Mouse (Mus musculus) right cerebral cortex, postnatal 25 days (tissue): ENCODE measurements at regions not wholly inside any gene's neighbourhood (a gene's known extent, or its start where the extent isn't known, plus 50 kb on each side); places are given as distances from the start of the nearest gene placed in this dataset.
"Not testable (repeated sequence)": the region's sequence is repeated elsewhere in the genome, so short reads cannot be mapped to it uniquely, and the experiment has no call there.

Experiments
- DNase-seq: peaks from one replicate; pipeline ENCODE4 v3.0.0; 2022

DNA sequence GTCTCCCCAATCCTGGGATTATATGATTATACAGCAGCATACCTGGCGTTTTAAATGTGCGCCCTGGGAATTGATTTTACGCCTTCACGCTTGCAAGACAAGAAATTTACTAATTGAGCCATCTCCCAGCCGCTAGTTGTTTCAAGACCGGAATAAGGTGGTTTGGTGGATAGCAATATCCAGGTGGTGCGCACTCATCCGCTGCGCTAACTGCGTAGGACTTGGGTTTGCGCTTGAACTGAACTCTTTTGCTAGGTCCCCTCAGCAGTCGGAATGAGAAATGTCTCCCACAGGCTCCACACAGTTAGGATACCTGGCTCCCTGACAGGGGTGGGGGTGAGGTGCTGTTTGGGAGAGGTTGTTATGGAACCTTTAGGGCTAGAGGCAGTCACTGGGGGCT lies 136.4 kb upstream of the Rybp start:
- no peak for DNase-seq

DNA sequence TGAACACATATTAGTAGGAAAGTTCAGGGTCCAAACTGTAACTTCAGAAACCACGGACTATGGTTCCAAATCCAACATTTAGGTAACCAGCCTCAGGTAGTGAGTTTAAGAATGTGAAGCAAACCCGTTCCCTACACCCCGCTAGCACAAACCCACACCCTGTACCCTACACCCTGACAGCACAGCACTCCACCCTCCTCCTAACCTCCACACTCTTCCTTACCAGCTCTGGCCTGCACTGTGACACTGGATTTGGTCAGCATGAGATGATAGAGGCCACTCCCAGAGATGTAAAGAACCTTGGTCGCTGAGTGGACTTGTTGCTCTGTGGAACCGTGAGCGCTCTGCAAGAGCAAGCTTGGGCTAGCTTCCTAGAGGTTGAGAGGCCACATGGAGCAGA lies 135.3 kb upstream of the Rybp start:
- no peak for DNase-seq

DNA sequence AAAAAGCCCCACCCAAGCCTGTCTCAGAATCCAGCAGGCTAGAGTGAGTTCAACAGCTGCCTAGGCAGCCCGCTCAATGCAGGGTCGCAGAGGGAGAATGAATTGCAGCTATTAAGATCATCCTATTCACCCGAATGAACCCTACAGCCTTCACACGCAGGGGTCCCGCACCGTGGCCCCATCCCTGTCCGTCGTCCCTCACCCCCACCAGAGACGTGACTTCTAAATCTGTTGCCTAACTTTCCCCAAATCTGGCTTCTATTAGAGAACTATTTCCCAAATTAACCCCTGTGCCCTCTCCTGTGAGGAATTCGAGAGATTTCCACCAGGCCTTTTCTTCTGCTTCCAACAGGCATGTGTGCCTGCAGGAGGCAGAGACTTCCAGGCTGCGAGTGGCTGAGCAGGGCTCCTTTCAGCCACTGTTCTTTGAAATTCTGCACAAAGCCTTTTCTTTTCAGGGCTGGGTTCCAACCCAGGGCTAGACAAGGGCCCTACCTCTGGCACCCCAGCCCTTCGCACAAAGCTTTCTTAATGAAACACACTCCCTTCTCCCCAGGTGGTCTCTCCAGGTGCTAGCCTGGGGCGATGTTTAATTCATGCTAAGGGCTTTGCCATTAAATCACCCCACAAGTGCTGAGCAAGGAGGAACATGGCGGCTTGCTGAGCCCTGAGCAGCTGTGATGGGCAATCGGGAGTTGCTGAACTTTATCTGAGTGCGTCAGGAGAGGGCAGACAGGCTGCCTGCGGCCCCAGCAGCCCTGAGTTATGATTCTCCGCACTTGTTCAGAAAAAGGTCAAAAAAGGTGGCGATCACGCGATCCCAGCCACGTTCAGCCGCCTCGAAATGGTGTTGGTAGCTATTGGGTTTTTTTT lies 134.7 kb upstream of the Rybp start:
- DNase-seq: no peak

DNA sequence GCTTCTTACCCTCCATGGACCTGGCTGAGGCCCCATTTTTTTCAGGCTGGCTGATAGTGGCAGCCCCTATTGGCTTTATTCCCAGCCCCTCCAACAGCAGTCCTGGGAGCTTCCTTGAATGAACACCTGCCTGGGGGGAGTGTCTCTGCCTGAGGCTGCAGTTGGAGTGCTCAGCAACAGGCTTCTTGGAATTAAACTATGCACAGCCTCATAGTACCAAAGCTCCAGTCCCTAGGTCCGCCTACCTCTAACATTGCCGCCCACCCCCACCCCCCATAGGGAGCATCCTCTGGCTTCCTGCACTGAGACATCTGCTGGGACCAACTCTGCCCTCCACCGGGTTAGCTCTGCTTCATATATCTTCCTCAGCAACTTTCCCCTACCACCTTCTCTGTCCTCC lies 133.3 kb upstream of the Rybp start:
- DNase-seq: no peak

DNA sequence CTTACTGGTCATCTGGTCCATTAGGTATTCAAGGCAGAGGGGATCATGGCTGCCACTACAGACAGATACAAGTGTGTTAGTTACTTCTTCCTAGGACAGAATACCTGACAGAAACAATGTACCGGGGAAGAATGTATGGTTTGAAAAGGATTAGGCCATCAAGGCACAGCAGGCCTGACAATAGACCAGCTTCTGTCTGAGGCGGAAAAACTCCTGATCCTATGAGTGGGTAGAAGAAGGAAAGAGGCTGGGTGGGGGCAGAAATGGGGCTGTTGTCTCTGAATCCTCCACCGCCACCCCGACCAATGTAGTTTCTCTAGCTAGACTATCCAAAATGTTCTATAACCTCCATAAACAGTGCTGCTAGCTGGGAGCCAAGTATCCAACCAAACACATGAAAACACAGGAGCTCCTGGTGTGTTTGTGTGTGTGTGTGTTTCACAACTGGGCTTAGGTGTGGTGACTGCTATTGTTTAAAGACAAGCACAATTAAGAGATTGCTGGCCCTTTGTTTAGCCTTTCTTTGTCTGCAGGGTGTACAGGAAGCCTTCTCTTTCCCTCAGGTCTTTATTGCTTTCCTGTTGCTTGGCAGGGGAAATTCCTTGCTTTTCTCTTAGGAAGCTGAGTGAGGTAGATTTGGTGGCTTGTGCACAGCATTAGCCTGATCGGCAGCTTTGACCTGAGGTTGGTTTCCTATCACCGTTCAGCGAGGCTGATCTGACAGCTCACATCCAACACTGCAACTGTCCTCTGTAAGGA lies 132.7 kb upstream of the Rybp start:
- DNase-seq: no peak

DNA sequence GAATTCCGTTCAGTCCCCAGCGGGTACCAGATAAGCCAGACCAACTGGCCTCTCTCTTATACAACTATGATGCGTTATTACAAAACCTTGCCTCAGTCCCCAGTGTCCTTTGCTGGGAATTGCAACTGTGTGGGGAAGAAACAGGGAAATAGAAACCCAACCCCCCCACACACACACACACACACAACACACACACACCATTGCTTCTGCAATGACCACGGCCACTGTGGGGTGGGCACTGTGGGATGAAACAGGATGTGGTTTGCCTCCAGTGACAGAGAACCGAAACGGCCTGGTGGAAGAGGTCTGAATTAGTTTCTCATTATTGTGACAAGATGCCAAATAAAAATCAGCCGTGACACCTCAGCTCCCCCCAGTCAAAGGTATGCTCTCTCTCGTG lies 128.8 kb upstream of the Rybp start:
- no peak for DNase-seq

DNA sequence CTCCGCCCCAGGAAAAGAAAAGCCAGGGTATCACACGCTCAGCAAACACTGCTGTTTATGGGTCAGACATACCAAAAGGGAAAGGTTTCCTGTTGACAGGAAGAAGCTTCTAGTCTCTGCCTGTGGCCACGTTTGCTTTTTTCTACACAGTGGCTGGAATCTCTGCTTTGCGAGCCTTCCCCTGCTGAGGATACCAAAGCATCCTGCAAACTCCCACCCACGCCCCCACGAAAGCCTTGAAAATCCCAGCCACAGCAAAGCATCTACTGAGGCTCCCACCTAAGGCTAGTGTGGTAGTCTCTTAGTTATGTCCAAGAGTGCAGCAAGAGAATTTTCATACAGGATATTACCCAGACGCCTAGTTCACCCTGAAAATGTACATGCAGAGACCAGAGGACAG lies 128.2 kb upstream of the Rybp start:
- no peak for DNase-seq

DNA sequence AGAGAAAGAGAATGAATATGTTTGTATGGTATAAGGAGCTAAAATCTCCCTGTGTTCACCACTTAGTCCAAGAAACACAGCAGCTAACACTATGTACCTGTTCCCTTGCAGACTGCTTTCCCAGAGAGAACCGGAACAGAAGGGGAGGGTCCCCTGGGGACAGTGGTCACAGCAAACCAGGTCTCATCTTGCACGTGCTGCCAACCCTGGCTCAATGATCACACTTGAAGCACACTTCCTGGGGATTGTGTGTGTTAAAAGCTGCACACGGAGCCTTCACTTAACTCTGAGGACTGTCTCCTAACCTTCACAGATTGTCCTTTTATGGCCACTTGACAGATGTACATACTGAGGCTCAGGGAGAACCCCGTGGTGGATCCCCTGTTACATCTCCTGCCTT lies 127.6 kb upstream of the Rybp start:
- no peak for DNase-seq

DNA sequence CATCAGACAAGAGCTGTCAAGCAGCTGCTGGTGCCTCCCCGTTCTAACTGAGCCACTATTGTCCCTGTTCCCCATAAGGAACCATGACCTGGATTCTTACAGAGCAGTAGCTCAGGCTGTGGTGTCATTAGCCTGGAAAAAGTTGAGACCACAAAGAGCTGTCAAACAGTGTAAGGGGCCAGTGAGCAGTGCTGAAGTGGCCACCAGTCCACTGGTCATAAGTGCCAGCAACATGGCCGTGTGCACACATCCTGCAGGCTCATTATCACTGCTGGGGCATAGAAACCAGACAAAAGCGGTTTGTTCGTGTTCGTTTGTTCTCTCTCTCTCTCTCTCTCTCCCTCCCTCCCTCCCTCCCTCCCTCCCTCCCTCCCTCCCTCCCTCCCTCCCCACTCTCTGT lies 125.2 kb upstream of the Rybp start:
- DNase-seq: no peak

DNA sequence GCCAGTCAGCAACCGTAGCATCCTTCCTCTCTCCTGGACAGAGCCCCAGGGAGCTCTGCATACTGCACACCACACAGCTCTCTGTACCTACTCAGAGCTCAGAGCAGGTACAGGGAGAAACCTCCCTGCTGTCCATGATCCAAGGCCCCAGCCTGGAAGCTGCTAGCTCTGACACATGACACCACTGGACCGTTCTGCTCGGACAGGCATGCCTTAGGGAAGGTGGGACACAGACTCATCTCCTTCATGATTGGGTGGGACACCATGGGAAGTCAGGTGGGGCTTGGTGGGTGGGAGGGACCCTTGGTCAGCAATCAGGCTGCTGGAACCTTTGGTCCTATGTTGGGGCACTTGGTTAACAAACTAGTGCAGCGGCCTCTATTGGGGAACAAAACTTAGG lies 124.7 kb upstream of the Rybp start:
- DNase-seq: no peak

DNA sequence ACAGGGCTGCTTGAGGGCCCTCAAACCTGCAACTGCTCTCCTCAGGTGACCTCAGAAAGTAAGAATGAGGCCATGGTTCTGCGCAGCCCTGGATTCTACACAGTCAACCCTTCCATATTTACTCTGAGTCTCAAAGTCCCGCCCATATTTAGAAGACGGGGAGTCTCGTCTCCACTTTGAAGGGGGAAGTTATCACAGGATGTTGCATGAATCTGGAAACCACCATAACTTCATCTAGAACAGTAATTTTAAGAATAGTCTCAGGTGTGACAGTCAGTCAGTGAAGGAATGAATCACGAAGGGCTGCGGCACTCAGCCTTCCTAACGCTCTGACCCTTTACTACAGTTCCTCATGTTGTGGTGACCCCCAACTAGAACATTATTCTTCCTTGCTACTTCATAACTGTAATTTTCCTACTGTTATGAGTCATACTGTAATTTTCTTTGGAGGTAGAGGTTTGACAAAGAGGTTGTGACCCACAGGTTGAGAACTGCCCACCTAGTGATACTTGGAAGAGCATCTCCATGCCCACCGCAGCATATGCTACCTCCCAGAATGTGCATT lies 122.9 kb upstream of the Rybp start:
- no peak for DNase-seq

DNA sequence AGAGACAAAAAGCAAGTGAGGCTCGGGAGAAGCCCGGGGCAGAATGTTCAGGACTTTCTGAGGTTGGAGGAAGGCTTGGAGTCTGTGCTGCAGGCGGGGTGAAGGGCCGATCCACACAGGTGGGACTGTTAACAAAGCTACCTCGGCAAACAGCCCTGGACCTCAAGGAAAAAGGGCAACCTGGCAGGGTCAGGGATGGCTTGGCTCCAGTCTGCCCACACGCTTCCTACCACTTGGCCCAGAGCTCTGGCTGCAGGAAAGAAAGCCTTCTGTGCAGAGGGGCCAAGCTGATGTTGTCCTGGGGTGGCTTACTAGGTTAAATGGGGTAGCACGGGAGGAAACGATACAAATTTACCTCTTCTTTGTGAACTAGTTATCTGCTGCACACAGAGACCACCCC lies 121.5 kb upstream of the Rybp start:
- no peak for DNase-seq

DNA sequence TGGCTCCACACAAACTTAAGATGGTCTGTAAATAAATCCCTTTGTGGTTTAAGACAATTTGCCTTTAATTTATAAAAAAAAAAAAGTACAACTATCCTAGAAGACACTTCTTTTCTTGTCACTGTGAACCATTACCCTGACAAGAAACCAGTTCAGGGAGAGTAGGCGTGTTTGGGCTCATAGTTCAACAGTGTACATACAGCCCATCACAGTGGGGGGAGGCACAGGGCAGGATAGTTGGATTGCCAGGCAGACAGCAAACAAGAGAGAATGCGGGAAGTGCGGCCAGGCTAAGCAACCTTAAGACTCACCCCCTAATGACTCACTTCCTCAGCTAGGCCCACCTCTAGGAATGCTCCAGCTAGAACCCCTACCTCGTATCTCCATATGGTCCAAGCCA lies 119.2 kb upstream of the Rybp start:
- no peak for DNase-seq

DNA sequence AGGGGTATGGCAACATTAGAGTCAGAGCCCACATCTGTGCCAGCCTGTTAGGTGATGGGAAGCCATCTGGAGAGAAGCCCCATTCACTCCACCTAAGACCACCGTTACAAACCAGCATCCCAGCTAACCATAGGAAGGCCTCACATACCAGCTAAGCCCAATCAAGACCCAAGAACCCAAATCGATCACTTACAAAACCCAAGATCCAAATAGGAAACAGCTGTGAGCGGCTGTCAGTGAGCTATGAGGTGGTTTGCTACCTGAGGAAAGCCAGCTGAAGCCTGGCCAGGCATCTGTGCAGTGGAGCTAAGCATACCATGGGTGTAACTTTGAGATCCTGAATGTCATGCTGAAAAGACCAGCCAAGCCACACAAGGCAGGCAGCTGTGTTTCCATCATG lies 116.9 kb upstream of the Rybp start:
- DNase-seq: no peak

DNA sequence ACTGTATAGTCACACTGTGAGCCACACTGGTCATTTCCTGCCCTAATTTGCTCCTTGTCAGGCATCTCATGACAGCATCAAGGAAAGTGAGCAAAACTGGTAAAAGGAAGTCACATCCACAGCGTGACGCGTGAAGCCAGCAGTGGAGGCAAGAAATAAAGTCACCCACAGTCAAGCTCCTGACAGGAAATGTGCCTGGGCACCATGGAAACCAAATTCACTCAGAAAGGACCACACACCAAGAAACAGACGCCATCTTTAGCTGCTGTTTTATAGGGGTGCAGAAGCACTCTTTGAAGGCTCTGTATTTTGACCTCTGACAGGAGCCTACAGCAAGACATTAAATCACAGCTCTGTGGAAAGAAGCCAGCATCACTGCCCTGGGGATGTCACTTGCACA lies 115.4 kb upstream of the Rybp start:
- DNase-seq: no peak

DNA sequence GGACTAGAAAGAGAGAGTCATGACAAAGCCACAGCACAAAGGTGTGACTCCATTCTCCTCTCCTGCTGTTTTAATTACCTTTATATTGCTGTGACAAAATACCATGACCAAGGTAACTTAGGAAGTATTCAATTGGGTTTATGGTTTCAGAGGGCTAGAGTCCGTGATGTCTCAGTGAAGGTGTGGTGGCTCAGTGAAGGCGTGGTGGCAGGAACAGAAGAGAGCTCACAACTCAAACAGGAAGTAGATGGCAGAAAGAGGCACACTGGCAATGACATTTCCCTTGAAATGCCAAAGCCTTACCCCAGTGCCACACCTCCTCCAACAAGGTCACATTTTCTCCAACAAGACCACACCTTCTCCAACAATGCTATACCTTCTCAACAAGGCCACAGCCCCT lies 114.4 kb upstream of the Rybp start:
- no peak for DNase-seq

DNA sequence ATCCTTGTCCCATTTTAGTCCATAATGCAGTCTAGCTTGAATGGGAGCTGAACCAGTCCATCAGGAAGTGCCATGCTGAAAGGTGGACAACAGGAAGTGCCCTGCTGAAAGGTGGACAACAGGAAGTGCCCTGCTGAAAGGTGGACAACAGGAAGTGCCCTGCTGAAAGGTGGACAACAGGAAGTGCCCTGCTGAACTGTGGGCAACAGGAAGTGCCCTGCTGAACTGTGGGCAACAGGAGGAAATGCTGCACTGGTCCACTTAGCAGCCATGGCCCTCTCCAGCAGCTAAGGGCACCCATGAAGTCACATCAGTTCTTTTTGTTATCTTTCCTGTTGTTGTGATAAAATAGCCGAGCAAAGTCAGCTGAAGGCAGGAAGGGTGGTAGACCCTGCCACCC lies 112.1 kb upstream of the Rybp start:
- not testable (repeated sequence) for DNase-seq

DNA sequence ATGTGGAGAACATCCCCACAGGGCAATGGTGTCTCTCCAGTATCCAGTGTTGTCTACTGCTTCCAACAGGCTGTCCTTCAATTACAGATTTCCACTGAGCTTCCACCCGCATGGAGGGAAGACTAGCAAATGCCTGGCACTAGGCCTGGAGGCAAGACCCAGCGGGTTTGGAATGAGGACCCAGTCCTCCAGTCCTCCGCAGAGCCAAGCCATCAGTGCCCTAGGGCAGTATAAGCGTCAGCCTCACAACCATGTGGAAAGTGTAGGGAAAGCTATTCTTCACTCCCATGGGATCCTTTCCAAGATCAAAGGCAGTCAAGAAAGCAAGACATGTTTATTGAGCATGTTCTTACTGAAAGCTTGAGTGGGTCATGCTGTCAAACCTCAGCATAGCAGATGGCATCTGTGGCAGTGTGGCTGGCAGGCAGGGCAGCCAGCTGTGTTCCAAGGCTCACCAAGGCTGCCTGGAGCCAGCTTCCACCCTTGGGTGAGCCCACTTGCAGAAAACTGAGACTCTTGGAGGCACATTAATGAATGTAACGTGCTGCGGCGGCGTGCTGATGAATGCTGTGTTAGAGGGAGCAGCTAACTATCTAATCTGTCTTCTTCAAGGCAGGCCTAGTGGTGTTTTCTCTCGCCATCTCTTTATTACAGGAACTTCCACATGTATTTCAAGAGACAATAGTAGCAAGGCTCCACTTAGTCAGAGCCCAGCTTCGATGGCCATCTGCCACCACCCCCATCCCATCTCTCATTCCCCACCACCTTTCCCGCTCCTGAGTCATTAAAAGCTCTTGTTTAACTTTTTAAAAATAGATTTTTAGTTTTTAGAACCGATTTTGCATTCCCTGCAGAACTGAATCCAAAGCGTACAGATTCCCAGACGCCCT lies 109.3 kb upstream of the Rybp start:
- peak; percentile 52 for DNase-seq

DNA sequence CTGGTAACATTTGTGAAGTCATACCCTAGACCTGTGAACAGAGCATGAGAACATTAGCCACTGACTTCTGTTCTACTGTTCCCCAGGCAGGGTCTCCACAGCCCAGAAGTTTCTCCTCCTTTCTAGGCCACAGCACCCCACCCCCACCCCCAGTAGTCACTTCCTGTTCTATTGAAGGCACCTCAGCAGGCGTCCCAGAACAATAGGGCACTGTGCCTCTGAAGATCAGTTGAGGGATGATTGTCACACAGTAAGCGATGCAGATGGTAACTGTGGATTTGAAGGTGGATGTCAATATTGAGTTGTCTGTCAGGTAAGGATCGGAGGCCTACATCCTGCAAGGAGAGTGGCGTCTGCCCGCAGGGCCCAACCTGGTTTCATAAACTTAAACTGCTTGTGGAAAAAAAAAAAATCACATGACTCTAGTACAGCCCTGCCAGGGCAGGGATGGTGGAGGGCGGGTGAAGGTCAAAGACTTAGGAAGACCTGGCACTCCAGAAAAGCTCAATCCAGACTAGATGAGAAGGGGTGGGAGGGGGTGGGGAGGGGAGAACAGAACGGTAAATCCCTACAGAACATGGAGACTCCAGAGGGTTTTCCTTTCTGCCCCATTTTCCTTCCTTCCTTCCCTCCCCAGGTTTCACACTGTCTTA lies 103.1 kb upstream of the Rybp start:
- DNase-seq: no peak

DNA sequence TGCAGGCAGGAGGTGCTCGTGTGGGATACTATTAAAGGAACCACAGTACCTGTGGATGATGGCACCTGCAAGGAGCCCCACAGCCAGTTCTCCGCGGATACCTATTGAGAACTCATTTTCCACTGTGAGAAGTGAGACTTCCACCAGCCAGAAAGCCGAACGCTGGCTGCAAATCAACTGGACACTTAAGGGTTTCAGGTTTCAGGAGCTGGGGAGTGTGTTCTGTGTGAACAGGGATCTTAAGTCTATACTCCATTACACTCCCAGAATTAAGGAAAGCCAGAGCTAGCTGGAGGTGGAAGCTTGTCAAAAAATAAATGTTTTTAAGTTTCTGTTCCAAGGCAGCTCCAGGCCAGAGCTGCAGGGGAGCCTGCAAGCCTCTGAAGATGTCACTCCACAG lies 99.8 kb upstream of the Rybp start:
- no peak for DNase-seq

DNA sequence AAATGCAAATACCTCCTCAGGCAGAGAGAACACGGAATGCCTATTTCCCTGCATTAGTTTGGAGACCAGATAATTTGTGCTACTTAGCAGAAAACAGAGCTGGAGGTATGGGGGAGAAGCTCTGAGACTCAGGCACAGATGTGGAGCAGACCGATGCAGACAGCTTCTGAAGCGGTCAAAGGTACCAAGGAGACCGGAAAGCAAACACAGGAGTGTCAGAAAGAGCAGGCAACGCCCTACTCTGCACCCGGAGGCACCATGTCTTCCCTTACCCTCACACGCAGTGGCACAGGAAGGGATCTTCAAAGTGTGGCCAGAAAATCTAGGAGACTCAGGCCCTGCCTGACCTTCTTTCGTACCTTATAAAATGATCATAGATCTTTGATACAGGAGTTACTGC lies 98.4 kb upstream of the Rybp start:
- DNase-seq: no peak

DNA sequence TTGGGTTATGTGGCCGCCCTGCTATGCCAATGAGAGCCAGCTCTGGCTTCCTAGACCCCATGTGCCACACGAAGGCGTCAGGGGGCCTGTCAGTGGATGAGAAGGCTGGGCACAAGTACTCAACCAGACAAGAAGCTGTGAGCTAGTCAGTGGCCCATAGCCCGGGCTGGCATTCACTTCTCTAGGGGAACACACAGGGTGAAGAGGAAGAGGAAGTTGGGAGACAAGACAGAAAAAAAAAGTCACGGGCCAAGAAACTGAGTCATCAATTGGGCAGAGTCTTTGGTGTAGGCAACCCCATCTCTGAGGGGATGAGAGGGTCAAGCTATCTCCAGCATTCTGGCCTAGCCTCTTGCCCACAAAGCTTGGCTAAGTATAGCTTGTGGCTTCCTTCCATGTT lies 93.8 kb upstream of the Rybp start:
- DNase-seq: no peak

DNA sequence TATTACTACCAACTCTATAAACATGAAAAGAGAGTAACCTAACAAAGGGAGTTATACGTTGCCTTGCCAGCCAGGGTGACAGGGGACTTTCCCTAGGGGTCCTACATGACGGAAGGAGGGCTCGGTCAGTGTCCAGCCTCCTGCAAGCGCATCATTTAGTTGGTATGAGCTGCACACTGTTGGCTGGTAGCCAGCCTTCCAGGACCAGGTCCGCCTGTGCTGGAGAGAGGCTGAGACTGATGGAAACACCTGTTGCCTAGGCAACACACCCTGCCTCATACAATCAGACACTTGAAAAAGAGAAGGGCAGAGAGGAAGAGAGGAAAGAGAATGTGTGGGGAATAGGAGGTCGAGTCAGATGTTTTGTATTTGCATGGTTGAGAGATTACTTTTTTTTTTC lies 93.3 kb upstream of the Rybp start:
- DNase-seq: no peak
